Mouse (Mus musculus): ENCODE results near the gene Pym1.

Gene Pym1

DNA sequence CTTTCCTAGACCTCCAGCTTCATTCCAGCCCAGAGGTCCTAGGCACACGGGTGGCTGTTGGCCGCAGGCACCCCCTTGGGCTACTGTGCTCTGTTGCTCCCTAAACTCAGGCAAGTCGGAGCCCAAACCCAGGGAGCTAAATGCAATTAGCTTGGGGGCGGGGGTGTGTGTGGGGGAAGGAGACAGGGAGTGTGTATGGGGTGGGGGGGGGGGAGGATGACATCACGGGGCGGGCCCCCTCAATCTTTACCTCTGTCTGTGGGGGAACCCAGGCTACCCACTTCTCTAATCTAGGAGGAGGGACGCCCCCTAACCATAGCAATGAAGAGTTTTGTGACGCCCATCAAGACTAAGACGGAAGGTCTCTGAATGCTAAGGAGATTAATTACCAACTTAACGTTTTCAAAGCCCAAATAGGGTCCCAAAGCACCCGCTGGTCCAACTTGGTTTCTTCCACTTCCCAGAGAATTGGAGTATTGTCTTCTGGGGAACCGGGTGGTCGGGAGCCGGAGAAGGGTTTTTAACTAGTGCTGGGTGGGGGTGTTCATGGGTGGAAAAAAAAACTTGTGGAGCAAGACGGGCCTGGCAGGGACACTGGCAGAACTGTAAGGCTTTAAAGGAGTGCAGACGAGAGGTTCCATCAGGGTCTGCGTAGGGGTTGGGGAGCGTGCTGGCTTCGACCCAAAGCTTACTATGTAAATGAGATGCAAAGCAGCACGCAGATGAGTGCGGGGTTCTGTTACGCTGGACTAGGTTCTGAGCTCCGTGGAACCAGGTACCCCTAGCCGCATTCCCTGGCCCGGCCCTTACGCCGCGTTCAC is 56.8 kb downstream of the Pym1 start, which contains the start of gene Tmem198b:
Gene Tmem198b (minus strand): TSS at position 100 of the 821 bp plus-strand sequence.
- DNase-seq (ENCODE audit: low spot score), result peak; percentile 39

DNA sequence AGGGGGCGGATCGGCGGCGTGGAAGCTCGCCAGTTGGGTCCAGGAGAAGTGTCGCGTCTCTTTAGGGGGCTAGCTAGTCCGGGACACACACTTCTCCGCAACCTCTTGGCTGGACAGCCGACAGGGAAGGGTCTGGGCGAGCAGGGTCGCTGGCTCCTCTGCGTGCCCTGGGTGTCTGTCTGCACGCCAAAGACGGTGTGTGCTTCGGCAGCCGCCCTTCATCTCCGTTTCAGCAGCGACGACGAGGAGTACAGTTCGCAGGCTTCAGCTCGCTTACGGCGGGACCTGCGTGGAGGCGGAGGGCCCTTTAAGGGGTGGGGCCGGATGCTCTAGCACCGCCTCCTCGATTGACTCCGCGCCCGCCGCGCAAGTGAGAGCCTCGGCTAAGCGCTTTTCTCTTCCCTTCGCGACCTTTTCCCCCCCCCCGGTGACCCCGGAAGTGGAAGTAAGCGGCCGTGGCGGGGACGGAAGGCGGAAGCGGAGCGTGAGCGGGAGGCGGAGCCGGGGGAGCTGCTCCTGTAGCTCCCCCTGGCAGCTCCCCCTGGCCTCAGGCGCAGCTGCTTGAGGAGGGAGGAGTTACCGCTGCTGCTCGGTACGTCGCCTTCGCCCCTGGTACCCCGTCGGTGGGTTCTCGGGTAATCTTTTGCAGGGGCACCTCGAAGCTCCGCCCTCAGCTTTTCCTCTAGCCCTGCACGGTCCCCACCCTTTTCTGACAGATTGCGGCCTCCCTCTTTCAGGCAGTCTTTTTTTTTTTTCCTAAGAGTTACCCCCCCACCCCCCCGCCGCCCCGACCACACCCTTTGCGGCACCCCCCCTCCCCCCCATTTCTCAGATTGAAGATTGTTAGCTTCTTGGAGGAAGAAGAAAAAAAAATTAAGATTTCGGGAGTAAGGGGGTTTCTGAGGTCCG is 57.7 kb downstream of the Pym1 start:
- peak; percentile 94 for DNase-seq (ENCODE audit: low spot score)

DNA sequence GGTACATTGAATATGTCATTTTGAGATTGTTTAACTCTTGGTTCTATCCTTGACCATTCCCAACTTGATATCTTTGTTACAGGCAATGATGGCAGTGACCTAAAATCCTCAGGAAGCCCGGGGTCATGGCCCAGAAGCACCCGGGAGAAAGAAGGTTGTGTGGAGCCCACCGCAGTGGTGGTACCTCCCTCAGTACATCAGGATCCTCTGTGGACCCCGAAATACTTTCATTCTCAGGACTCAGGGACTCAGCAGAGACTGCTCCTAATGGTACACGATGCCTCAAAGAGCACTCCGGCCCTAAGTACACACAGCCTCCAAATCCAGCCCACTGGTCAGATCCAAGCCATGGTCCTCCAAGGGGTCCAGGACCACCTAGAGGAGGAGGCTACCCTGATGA is 58.4 kb downstream of the Pym1 start:
- DNase-seq (ENCODE audit: low spot score), result no peak

DNA sequence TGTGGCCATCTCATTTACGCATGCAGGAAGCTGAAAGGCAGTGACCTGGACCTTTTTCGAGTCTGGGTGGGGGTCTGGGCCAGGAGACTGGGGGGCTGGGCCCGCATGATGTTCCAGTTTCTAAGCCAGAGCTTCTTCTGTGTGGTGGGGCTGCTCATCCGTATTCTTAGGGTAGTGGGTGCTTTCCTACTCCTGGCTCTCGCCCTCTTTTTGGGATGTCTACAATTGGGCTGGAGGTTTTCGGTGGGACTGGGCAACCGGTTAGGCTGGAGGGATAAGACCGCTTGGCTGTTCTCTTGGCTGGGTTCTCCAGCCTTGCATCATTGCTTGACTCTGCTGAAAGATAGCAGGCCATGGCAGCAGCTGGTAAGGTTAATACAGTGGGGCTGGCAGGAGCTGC is 59.3 kb downstream of the Pym1 start:
- DNase-seq (ENCODE audit: low spot score), result no peak

Data from ovary, adult 18-20 months (tissue).